Mouse (Mus musculus) intestine, postnatal 0 days (tissue): ENCODE measurements around the gene Cd86. TPM values are rescaled to one million over a fixed set of nuclear protein-coding genes. Genes with fewer than 3 reads are reported as not detected.

Source experiments
- ATAC-seq: fragments of 200-750 bp; cut with Nextera tagmentation; 2 replicates; pipeline ENCODE4 v1.8.0; 2017; ENCODE audit warnings: mild to moderate bottlenecking, moderate TSS enrichment, moderate library complexity
- H3K27ac ChIP-seq: fragments of 300-500 bp; sonication (generic); 2 replicates; pipeline ENCODE4 v1.5.1; 2014; ENCODE audit warnings: mild to moderate bottlenecking, low read depth, low read length, moderate library complexity
- H3K27me3 ChIP-seq: fragments of 300-500 bp; sonication (generic); replicated peaks from 2 replicates; pipeline ENCODE4 v1.6.1; 2014; ENCODE audit warnings: low read length, mixed read lengths; ENCODE audit not compliant: control insufficient read depth, insufficient read depth
- H3K36me3 ChIP-seq: fragments of 300-500 bp; sonication (generic); 2 replicates; pipeline ENCODE4 v1.6.1; 2014; ENCODE audit warnings: mild to moderate bottlenecking, moderate library complexity; ENCODE audit not compliant: control insufficient read depth, insufficient read depth
- H3K4me1 ChIP-seq: fragments of 300-500 bp; sonication (generic); replicated peaks from 2 replicates; pipeline ENCODE4 v1.6.1; 2014; ENCODE audit warnings: antibody characterized with exemption, low read length, mixed read lengths; ENCODE audit not compliant: control insufficient read depth, insufficient read depth
- H3K4me2 ChIP-seq: fragments of 300-500 bp; sonication (generic); replicated peaks from 2 replicates; pipeline ENCODE4 v1.6.1; 2014; ENCODE audit warnings: low read depth, mild to moderate bottlenecking, moderate library complexity
- H3K4me3 ChIP-seq: fragments of 300-500 bp; sonication (generic); 2 replicates; pipeline ENCODE4 v1.5.1; 2014; ENCODE audit warnings: low read depth, low read length
- H3K9ac ChIP-seq: fragments of 300-500 bp; sonication (generic); 2 replicates; pipeline ENCODE4 v1.6.1; 2014; ENCODE audit warnings: mild to moderate bottlenecking, low read depth, low read length
- H3K9me3 ChIP-seq: fragments of 300-500 bp; sonication (generic); 2 replicates; pipeline ENCODE4 v1.6.1; 2016; ENCODE audit warnings: mixed run types; ENCODE audit not compliant: control insufficient read depth
- CTCF ChIP-seq: sonication (generic); IDR thresholded peaks from 2 replicates; pipeline ENCODE4 v1.5.1; 2016; ENCODE audit warnings: low read depth, mild to moderate bottlenecking, control low read depth, antibody characterized with exemption, moderate library complexity
- WGBS: fragments of 180-500 bp; shearing (Covaris S2); extraction: QIAGEN DNeasy Blood & Tissue Kit; methylation state at CpG from one replicate; pipeline ENCODE4 v1.1.7; 2014; 5-methylcytosine and 5-hydroxymethylcytosine counted together
- polyA plus RNA-seq: library from polyadenylated mRNA; unstranded; fragments of >200 nt; fragmentation: Nextera tagmentation; extraction: Ambion mirVana; gene quantifications from 2 replicates; pipeline ENCODE4 v1.2.1, GENCODE M21; 2015

The Cd86 gene
- polyA plus RNA-seq, 1 experiment from 2014 or later: 1.6 TPM

- H3K36me3 ChIP-seq: no peaks in the 10 kb centered on the region
- no peak overlapping the region for H3K9ac ChIP-seq
- WGBS: 76% methylated on average over 6 of the region's 6 CpGs
- ATAC-seq: no peak
- no peak overlapping the region for H3K4me3 ChIP-seq
- no peak overlapping the region for H3K4me2 ChIP-seq
- no peaks in the 10 kb centered on the region for H3K4me1 ChIP-seq
- no peaks in the 10 kb centered on the region for H3K27me3 ChIP-seq
- no peak for TF ChIP-seq CTCF
- no peaks in the 10 kb centered on the region for H3K9me3 ChIP-seq
- no peak overlapping the region for H3K27ac ChIP-seq
These were observed 18.5 kb upstream of the Cd86 start for GRCm38 (mm10) chr16:36684325-36684918.

GRCm38 (mm10) chr16:36681829-36682228 is 15.9 kb upstream of the Cd86 start:
- no peaks in the 10 kb centered on the region for H3K27me3 ChIP-seq
- H3K4me2 ChIP-seq: no peak overlapping the region
- 94% methylated on average over 3 of the region's 3 CpGs for WGBS
- no peak overlapping the region for H3K9ac ChIP-seq
- H3K36me3 ChIP-seq: no peaks in the 10 kb centered on the region
- H3K27ac ChIP-seq: no peak overlapping the region
- no peaks in the 10 kb centered on the region for H3K4me1 ChIP-seq
- no peak for ATAC-seq
- no peaks in the 10 kb centered on the region for H3K9me3 ChIP-seq
- no peak overlapping the region for H3K4me3 ChIP-seq
- TF ChIP-seq CTCF: no peak

- no peak overlapping the region for H3K4me2 ChIP-seq
- H3K4me3 ChIP-seq: no peak overlapping the region
- H3K27me3 ChIP-seq: no peaks in the 10 kb centered on the region
- WGBS: 93% methylated on average over 2 of the region's 2 CpGs
- no peak overlapping the region for H3K9ac ChIP-seq
- no peaks in the 10 kb centered on the region for H3K36me3 ChIP-seq
- no peaks in the 10 kb centered on the region for H3K9me3 ChIP-seq
- ATAC-seq: no peak
- H3K4me1 ChIP-seq: no peaks in the 10 kb centered on the region
- no peak overlapping the region for H3K27ac ChIP-seq
- no peak for TF ChIP-seq CTCF
These were observed 10.0 kb upstream of the Cd86 start for GRCm38 (mm10) chr16:36675902-36676301.

GRCm38 (mm10) chr16:36675304-36675703 is 9.4 kb upstream of the Cd86 start:
- H3K4me1 ChIP-seq: no peaks in the 10 kb centered on the region
- ATAC-seq: no peak
- WGBS: 17% methylated on average over 2 of the region's 2 CpGs
- H3K4me3 ChIP-seq: no peak overlapping the region
- no peak overlapping the region for H3K9ac ChIP-seq
- H3K9me3 ChIP-seq: no peaks in the 10 kb centered on the region
- no peak for TF ChIP-seq CTCF
- H3K4me2 ChIP-seq: no peak overlapping the region
- no peak overlapping the region for H3K27ac ChIP-seq
- H3K27me3 ChIP-seq: no peaks in the 10 kb centered on the region
- no peaks in the 10 kb centered on the region for H3K36me3 ChIP-seq

GRCm38 (mm10) chr16:36674457-36675204 is 8.8 kb upstream of the Cd86 start:
- ATAC-seq: no peak
- no peak overlapping the region for H3K27ac ChIP-seq
- no peak for TF ChIP-seq CTCF
- H3K4me2 ChIP-seq: no peak overlapping the region
- H3K4me1 ChIP-seq: no peaks in the 10 kb centered on the region
- H3K9me3 ChIP-seq: no peaks in the 10 kb centered on the region
- H3K9ac ChIP-seq: no peak overlapping the region
- H3K27me3 ChIP-seq: no peaks in the 10 kb centered on the region
- no peaks in the 10 kb centered on the region for H3K36me3 ChIP-seq
- no peak overlapping the region for H3K4me3 ChIP-seq
- WGBS: 68% methylated on average over 7 of the region's 7 CpGs

GRCm38 (mm10) chr16:36673196-36673595 is 7.3 kb upstream of the Cd86 start:
- ATAC-seq: no peak
- Histone ChIP-seq H3K4me2 (no peak overlapping the region), H3K4me3 (no peak overlapping the region), H3K9me3 (no peaks in the 10 kb centered on the region), H3K4me1 (no peaks in the 10 kb centered on the region), H3K9ac (no peak overlapping the region), H3K27me3 (no peaks in the 10 kb centered on the region), H3K27ac (no peak overlapping the region), H3K36me3 (no peaks in the 10 kb centered on the region)
- TF ChIP-seq CTCF: no peak
- 84% methylated on average over 4 of the region's 4 CpGs for WGBS
